Mouse (Mus musculus) G1E (cell line): ENCODE measurements around the gene Cutal.

Experiments
- CTCF ChIP-seq: IDR thresholded peaks from 2 replicates; pipeline ENCODE4 v1.5.1; 2012; ENCODE audit warnings: low read depth, low read length, inconsistent platforms, mixed read lengths
- TAL1 ChIP-seq: conservative IDR thresholded peaks from 2 replicates; pipeline ENCODE4 v1.6.1; 2012; ENCODE audit warnings: low read depth, low read length, inconsistent platforms, mixed read lengths

DNA sequence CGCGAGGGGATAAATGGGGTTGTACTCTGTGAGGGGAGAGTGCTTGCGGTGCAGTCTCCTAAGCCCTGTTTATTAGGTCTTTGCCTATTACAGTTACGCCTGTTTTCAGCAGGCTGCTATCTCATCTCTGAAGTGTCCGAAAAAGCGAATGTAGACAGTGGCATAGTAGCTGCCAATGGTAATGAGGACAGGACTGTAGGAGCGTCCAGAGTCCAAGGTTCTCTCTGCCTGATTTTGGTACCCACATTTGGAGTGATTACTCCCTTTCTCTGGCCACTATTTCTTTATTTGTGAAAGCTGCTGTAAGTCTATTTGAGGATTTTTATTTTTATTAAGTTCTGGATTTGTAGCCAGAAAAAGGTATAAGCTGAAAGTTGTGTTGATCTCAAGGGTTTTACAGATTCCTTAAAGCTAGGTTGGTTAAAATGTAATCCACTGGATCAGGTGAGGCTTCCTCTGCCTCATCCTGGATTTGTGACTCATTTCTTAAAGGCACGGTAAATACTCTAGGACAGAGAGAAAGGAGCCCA, 685 bp downstream of the Cutal start, which contains the start of gene Psmd5:
- TF ChIP-seq TAL1 = no peak
- TF ChIP-seq CTCF = no peak
